Mouse (Mus musculus): Measurements from ENCODE around the gene Amer2.

DNA sequence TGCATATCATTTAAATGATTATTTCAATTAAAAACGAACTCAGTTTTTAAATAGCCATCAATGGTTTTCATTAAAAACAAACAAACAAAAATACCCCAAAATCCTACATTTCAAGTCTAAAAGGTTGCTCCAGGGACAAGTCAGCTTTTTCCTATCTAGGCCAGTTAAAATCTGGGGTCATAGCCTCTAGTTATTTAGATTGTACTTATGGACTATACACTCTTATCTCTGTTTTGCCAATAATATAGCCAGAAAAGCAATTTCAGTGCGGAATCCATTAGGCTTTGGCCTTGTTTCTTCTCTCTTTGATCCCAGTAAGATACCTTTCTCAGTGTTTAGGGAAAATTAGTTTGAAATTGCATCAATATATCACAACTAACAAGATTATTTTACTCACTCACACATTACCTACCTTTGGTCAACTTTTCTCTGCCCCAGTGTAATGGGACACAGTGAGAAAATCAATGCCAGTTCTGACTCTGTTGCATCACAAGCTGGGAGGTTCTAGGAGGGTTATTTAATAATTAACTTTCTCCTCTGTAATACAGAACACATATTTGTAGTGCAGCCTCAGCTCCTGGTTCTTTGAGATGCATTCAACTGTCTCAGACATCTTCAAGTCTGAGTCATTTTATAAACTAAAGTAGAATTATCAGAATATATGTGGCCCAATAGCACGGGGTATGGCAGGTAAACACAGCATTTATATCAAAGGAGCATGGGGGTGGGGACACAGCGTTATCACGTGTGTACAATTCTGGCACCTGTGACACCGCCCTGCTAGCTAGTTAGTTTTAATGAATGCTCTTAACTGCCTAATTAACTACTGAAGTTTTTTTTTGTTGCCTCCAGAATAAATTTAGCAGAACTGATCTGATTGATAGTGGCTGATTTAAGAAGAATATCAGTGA is 13.8 kb downstream of the Amer2 start:
- TF ChIP-seq CTCF (IDR thresholded peaks at IDR 0.05; ENCODE audit: borderline replicate concordance, control insufficient read depth, extremely low read depth, insufficient read depth, low read length, poor library complexity), result no peak
- no peak for TF ChIP-seq POLR2A (IDR thresholded peaks at IDR 0.05; ENCODE audit: control insufficient read depth, extremely low read depth, insufficient read depth, low read length, poor library complexity)

Data from thymus, adult 2 months (tissue).